Mouse (Mus musculus) limb, embryonic 10.5 days (tissue): ENCODE results near the gene Gna12. TPM values are rescaled to one million over a fixed set of nuclear protein-coding genes. Genes with fewer than 3 reads are reported as not detected.
A peak's percentile ranks its signal among the peaks of the same experiment; 100 is the strongest.

ENCODE experiments used
- DNase-seq: peaks from one replicate; pipeline ENCODE4 v3.0.0-alpha.2; 2017; ENCODE audit warnings: low spot score
- H3K27ac ChIP-seq: fragments of 300-500 bp; sonication (generic); 2 replicates; pipeline ENCODE4 v1.5.1; 2016; ENCODE audit warnings: mild to moderate bottlenecking
- H3K27me3 ChIP-seq: fragments of 300-500 bp; sonication (generic); 2 replicates; pipeline ENCODE4 v1.6.1; 2016; ENCODE audit warnings: low read depth, mild to moderate bottlenecking; ENCODE audit not compliant: poor library complexity, severe bottlenecking
- H3K36me3 ChIP-seq: fragments of 300-500 bp; sonication (generic); 2 replicates; pipeline ENCODE4 v1.6.1; 2016; ENCODE audit warnings: mild to moderate bottlenecking, moderate library complexity
- H3K4me1 ChIP-seq: fragments of 300-500 bp; sonication (generic); 2 replicates; pipeline ENCODE4 v1.6.1; 2016
- H3K4me3 ChIP-seq: fragments of 300-500 bp; sonication (generic); 2 replicates; pipeline ENCODE4 v1.5.1; 2016; ENCODE audit warnings: mild to moderate bottlenecking, moderate library complexity
- H3K9me3 ChIP-seq: fragments of 300-500 bp; sonication (generic); replicated peaks from 2 replicates; pipeline ENCODE4 v1.6.1; 2016; ENCODE audit warnings: mild to moderate bottlenecking
- WGBS: fragments of 180-500 bp; shearing (Covaris S2); methylation state at CpG from one replicate; pipeline ENCODE4 v1.1.7; 2016; 5-methylcytosine and 5-hydroxymethylcytosine counted together
- polyA plus RNA-seq: library from polyadenylated mRNA; unstranded; fragments of >200 nt; fragmentation: Nextera tagmentation; extraction: Ambion mirVana; gene quantifications from 2 replicates; pipeline ENCODE4 v1.2.1, GENCODE M21; 2016

The Gna12 gene
- polyA plus RNA-seq, result 13.4 and 18.8 TPM in 2 replicates

GRCm38 (mm10) chr5:140830314-140831063 lies at the start of gene Gna12:
Gene Gna12, minus strand, starts transcription at chr5:140830431.
- peak within 1 kb of the TSS; percentile 78 for H3K4me3 ChIP-seq
- no peaks in the 10 kb centered on the region for H3K9me3 ChIP-seq
- H3K27ac ChIP-seq, result peak within 1 kb of the TSS; percentile 94
- peaks cover 34% of the 10 kb centered on the region for H3K4me1 ChIP-seq
- 1% methylated on average over 49 of the region's 49 CpGs for WGBS
- H3K36me3 ChIP-seq, result peaks cover 7% of the 10 kb centered on the region; the same call in 1 of the 2 replicates
- DNase-seq, result peak; percentile 92
- no peaks in the 10 kb centered on the region for H3K27me3 ChIP-seq

- WGBS, result 66% methylated on average over 6 of the region's 6 CpGs
- Histone ChIP-seq H3K4me3 (no peak overlapping the region), H3K27me3 (0 out of 2 replicates have a peak, but pooled peaks cover 5% of the 10 kb centered on the region), H3K4me1 (no peaks in the 10 kb centered on the region), H3K9me3 (no peaks in the 10 kb centered on the region), H3K36me3 (no peaks in the 10 kb centered on the region), H3K27ac (no peak overlapping the region)
- DNase-seq, result no peak
These were observed 48.4 kb upstream of the Gna12 start for GRCm38 (mm10) chr5:140878644-140879043.

DNA sequence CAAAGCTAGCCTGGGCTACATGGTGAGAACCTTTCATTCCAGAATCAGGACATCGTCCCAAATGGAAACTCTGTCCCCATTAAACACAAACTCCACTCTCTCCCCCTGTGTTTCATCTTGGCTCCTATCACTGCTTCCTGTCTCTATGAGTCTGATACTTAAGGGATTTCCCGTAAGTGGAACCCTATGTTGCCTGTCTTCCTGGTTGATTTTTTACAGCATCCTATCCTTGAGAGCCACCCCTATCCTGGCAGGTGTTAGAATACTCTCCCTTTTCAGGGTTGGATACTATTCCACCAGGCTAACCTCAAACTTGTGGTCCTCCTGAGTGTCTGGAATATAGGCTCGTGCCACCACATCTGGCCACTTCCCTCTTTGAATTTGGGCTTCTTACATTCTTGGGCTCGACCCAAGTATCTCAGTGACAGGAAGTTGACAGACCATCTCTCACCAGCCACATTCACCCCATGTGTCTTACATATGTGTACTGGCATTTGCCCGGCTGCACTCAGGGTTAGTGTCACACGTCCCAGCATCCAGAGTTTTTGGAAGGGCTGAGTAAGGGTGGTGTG lies 43.6 kb upstream of the Gna12 start:
- Histone ChIP-seq H3K9me3 (no peaks in the 10 kb centered on the region), H3K36me3 (no peaks in the 10 kb centered on the region), H3K4me3 (no peak overlapping the region), H3K27ac (no peak overlapping the region), H3K4me1 (peaks cover 41% of the 10 kb centered on the region), H3K27me3 (0 out of 2 replicates have a peak, but pooled peaks cover 9% of the 10 kb centered on the region)
- WGBS, result 82% methylated on average over 6 of the region's 6 CpGs
- no peak for DNase-seq

DNA sequence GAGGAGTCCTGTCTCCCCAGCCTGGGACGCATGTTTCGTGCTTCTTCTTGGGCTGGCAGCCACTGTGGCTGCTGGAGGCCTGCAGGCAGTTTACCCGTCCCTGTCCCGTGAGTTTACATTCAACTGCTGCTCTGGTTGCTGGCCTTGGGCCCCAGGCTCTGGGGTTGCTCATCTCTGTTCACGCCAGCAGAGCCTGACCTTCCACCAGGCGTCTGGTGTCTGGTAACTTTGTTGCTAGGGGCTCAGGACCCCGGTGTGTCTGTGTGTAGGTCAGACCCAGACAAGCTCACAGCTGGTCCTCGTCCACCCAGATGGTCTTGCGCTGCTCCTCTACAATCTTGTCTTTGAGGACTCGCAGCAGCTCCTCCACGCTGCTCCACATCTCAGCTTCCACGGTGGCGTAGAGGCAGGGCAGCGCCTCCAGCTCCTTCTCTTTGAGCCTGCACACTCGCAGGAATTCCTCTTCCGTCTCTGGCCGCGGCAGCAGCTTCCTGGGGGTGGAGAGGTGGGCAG lies 42.9 kb upstream of the Gna12 start:
- peaks cover 41% of the 10 kb centered on the region for H3K4me1 ChIP-seq
- no peaks in the 10 kb centered on the region for H3K36me3 ChIP-seq
- no peaks in the 10 kb centered on the region for H3K9me3 ChIP-seq
- H3K4me3 ChIP-seq, result peak overlapping the region; percentile 33
- 0 out of 2 replicates have a peak, but pooled peaks cover 9% of the 10 kb centered on the region for H3K27me3 ChIP-seq
- DNase-seq, result peak; percentile 65
- 11% methylated on average over 18 of the region's 18 CpGs for WGBS
- H3K27ac ChIP-seq, result peak overlapping the region; percentile 79

- H3K4me1 ChIP-seq, result peaks cover 41% of the 10 kb centered on the region
- H3K36me3 ChIP-seq, result no peaks in the 10 kb centered on the region
- 15% methylated on average over 11 of the region's 11 CpGs for WGBS
- no peak for DNase-seq
- H3K9me3 ChIP-seq, result no peaks in the 10 kb centered on the region
- H3K27me3 ChIP-seq, result 0 out of 2 replicates have a peak, but pooled peaks cover 9% of the 10 kb centered on the region
- H3K4me3 ChIP-seq, result peak overlapping the region; percentile 33
- peak overlapping the region; percentile 79 for H3K27ac ChIP-seq
These were observed 42.4 kb upstream of the Gna12 start for GRCm38 (mm10) chr5:140872532-140873038.

- Histone ChIP-seq H3K4me1 (peaks cover 41% of the 10 kb centered on the region), H3K9me3 (no peaks in the 10 kb centered on the region), H3K36me3 (no peaks in the 10 kb centered on the region), H3K27ac (peak overlapping the region; percentile 79), H3K4me3 (no peak overlapping the region), H3K27me3 (0 out of 2 replicates have a peak, but pooled peaks cover 9% of the 10 kb centered on the region)
- DNase-seq, result no peak
- 68% methylated on average over 6 of the region's 6 CpGs for WGBS
These were observed 41.0 kb upstream of the Gna12 start for GRCm38 (mm10) chr5:140871241-140871640.

DNA sequence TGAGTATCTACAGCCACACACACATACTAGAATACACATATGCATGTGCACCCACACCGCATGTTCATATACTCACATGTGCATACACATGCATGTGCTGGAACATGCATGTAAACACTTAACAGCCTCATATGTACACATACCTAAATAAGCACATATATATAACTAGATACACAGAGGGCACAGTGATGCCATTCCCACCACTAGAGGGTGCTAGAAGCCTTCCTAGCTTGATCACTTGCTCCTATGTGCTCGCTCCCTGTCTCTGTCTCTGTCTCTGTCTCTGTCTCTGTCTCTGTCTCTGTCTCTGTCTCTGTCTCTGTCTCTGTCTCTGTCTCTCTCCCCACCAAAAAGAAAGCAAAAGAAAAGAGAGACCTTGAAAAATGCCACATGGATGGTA lies 38.8 kb upstream of the Gna12 start:
- 65% methylated on average over 2 of the region's 2 CpGs for WGBS
- H3K9me3 ChIP-seq, result no peaks in the 10 kb centered on the region
- no peaks in the 10 kb centered on the region for H3K36me3 ChIP-seq
- H3K27ac ChIP-seq, result peak overlapping the region; percentile 42; the same call in 1 of the 2 replicates
- H3K4me1 ChIP-seq, result peaks cover 41% of the 10 kb centered on the region
- no peak overlapping the region for H3K4me3 ChIP-seq
- peak; percentile 53 for DNase-seq
- H3K27me3 ChIP-seq, result 0 out of 2 replicates have a peak, but pooled peaks cover 5% of the 10 kb centered on the region

DNA sequence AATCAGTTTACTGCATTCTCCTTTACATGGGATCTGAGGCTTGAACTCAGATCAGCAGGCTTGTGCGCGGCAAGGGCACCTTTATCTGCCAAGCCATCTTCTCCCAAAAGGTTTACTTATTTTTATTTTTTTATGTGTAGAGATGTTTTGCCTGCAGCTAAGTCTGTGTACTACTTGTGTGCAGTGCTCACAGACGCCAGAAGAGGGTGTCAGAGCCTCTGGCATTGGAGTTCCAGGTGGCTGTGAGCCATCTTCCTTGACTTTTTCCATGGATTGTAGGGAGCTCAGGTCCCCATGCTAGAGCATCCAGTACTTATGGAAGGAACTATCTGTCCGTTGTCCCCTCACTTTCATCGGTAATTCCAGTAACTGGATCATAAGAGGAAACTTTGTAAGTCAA lies 29.5 kb upstream of the Gna12 start:
- no peak overlapping the region for H3K4me3 ChIP-seq
- H3K36me3 ChIP-seq, result no peaks in the 10 kb centered on the region
- H3K9me3 ChIP-seq, result no peaks in the 10 kb centered on the region
- no peak for DNase-seq
- no peaks in the 10 kb centered on the region for H3K27me3 ChIP-seq
- no peak overlapping the region for H3K27ac ChIP-seq
- H3K4me1 ChIP-seq, result peaks cover 9% of the 10 kb centered on the region
- 84% methylated on average over 5 of the region's 5 CpGs for WGBS

GRCm38 (mm10) chr5:140858335-140858734 lies 28.1 kb upstream of the Gna12 start:
- Histone ChIP-seq H3K36me3 (no peaks in the 10 kb centered on the region), H3K27me3 (no peaks in the 10 kb centered on the region), H3K9me3 (no peaks in the 10 kb centered on the region), H3K4me3 (no peak overlapping the region), H3K4me1 (peaks cover 12% of the 10 kb centered on the region), H3K27ac (no peak overlapping the region)
- DNase-seq, result no peak
- WGBS, result 85% methylated on average over 3 of the region's 3 CpGs

GRCm38 (mm10) chr5:140857432-140858154 lies 27.4 kb upstream of the Gna12 start:
- H3K27ac ChIP-seq, result no peak overlapping the region
- no peaks in the 10 kb centered on the region for H3K9me3 ChIP-seq
- no peaks in the 10 kb centered on the region for H3K36me3 ChIP-seq
- H3K4me1 ChIP-seq, result peaks cover 12% of the 10 kb centered on the region
- H3K4me3 ChIP-seq, result no peak overlapping the region
- WGBS, result 54% methylated on average over 8 of the region's 8 CpGs
- DNase-seq, result no peak
- H3K27me3 ChIP-seq, result no peaks in the 10 kb centered on the region

- Histone ChIP-seq H3K27ac (peak overlapping the region; percentile 51; the same call in 1 of the 2 replicates), H3K4me1 (peaks cover 12% of the 10 kb centered on the region), H3K27me3 (no peaks in the 10 kb centered on the region), H3K4me3 (no peak overlapping the region), H3K36me3 (no peaks in the 10 kb centered on the region), H3K9me3 (no peaks in the 10 kb centered on the region)
- no peak for DNase-seq
- WGBS, result 35% methylated on average over 11 of the region's 11 CpGs
These were observed 25.8 kb upstream of the Gna12 start for GRCm38 (mm10) chr5:140855909-140856530.

DNA sequence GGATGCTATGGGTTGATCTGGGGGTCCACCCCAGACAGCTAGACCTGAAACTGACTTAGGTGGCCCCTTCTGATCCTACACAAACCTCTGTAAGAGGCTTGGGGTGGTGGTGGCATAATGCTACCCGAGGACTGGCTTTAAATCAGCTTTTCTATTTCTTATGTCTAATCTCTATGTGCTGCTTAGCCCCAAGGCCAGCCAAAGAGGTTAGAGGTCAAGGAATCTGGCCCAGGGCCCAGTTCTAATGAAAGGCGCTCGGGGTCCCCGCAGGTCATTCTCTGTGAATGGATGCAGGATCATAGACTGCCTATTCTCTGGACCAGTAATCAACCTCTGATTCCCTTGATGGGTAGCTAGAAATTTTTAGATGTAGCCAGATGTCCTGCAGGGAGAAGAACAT lies 24.5 kb upstream of the Gna12 start:
- Histone ChIP-seq H3K4me3 (no peak overlapping the region), H3K4me1 (peaks cover 12% of the 10 kb centered on the region), H3K9me3 (no peaks in the 10 kb centered on the region), H3K36me3 (no peaks in the 10 kb centered on the region), H3K27ac (no peak overlapping the region), H3K27me3 (no peaks in the 10 kb centered on the region)
- WGBS, result 84% methylated on average over 4 of the region's 4 CpGs
- no peak for DNase-seq
